Mouse (Mus musculus): Measurements from ENCODE around the gene Galt.
A peak's percentile ranks its signal among the peaks of the same experiment; 100 is the strongest.
"Not testable (repeated sequence)": the region's sequence is repeated elsewhere in the genome, so short reads cannot be mapped to it uniquely, and the experiment has no call there.

The Galt gene

DNA sequence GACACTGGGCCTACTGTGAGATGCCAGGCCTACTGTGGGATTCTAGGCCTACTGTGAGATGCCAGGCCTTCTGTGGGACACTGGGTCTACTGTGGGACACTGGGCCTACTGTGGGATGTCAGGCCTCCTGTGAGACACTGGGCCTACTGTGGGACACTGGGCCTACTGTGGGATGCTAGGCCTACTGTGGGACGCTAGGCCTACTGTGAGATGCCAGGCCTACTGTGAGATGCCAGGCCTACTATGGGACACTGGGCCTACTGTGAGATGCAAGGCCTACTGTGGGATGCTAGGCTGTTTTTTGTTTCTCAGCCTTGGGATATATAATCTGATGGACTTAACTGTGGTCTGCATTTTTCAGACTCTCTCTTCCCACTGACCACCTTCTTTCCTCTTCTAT, 20.8 kb downstream of the Galt start:
- not testable (repeated sequence) for DNase-seq

GRCm38 (mm10) chr4:41781271-41781670, 26.2 kb downstream of the Galt start:
- DNase-seq, result not testable (repeated sequence)

GRCm38 (mm10) chr4:41781748-41782485, 26.9 kb downstream of the Galt start:
- DNase-seq, result peak; percentile 46

DNA sequence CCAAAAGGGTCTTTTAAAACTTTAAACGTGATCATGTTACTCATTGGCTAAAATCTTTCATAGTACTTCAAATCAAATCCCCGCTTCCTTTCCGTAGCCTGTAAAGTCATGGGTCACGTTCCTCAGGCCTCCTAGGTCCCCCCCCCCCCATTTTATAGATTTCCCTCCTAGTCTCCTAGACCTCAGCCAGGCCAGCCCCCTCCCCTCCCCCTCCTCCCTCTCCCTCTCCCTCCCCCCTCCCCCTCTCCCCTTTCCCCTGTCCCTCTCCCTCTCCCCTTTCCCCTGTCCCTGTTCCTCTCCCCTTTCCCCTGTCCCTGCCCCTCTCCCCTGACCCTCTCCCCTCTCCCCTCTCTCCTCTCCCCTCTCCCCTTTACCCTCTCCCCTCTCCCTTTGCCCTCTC, 27.7 kb downstream of the Galt start:
- not testable (repeated sequence) for DNase-seq

DNA sequence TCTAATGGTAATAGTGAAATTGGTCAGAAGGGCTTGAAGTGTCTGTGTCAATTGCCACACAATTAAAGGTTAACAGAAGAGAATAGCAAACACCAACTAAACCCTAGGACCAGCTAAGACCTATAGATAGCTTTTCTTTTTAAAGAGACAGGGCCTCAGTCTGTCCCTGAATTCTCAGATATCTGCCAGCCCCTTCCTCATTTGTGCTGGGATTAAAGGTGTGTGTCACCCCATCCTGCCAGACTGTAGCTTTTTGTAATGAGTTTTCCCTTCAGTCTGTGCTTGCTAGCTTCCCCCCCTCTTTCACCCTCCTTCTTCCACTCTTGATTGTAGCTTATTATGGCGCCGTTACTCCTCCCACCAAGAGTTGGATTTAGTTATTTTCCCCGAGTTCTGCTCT, 28.2 kb downstream of the Galt start:
- not testable (repeated sequence) for DNase-seq

Measured in cerebellum, adult 9-11 months (tissue).